In the genomic region with DNA sequence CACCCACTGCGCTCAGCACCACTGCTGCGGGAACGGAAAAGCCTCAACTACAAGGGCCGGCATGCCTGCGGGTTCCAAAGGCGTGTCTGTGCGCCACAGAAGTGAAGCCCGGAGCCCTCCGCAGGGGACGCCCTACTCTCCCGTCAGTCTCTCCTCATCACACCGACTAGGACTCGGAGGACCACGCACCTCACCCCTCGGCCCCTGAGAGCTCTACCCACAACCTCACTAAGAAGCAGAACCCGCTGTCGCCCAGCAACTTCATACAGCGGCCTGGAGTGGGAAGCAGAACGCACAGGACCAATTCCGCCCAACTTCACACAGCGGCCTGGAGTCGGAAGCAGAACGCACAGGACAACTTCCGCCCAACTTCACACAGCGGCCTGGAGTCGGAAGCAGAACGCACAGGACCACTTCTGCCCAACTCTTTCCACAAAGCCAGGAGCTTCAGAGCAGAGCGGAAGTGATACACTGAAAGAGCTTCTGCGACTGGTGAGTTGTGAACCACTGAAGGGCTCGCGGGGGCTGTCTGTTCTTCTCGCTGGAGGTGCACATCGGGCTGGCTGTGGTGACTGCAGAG, we compare ENCODE assay signal across 7 mouse cellular contexts. TPM values are rescaled to one million over a fixed set of nuclear protein-coding genes. Genes with fewer than 3 reads are reported as not detected.
DNase-seq lines count a peak whose midpoint lies in the region; ATAC-seq and TF ChIP-seq lines count a peak whose summit lies in the region.

A gene (plus strand): TSS at position 9 of the 580 bp plus-strand sequence.
A gene (minus strand): TSS at position 344 of the 580 bp plus-strand sequence.

- H3K9me3 ChIP-seq in embryonic facial prominence, embryonic 10.5 days = no peaks in the 10 kb centered on the region
- H3K9me3 ChIP-seq in intestine, postnatal 0 days (ENCODE audit: control insufficient read depth) = no peaks in the 10 kb centered on the region
- H3K9me3 ChIP-seq in midbrain, embryonic 12.5 days = no peaks in the 10 kb centered on the region

- H3K4me2 ChIP-seq in intestine, postnatal 0 days (replicated peaks; ENCODE audit: low read depth) = peak within 1 kb of the TSS; percentile 80
- H3K4me2 ChIP-seq in midbrain, embryonic 12.5 days (replicated peaks) = peak within 1 kb of the TSS; percentile 62

- H3K36me3 ChIP-seq in embryonic facial prominence, embryonic 10.5 days (replicated peaks) = peaks cover 55% of the 10 kb centered on the region
- H3K36me3 ChIP-seq in intestine, postnatal 0 days (ENCODE audit: control insufficient read depth, insufficient read depth) = peaks cover 12% of the 10 kb centered on the region
- peaks cover 30% of the 10 kb centered on the region for H3K36me3 ChIP-seq in midbrain, embryonic 12.5 days
- H3K36me3 ChIP-seq in small intestine, adult 2 months (ENCODE audit: control insufficient read depth, insufficient read depth, low read length) = peaks cover 9% of the 10 kb centered on the region; the same call in 1 of the 2 replicates

- H3K27ac ChIP-seq in embryonic facial prominence, embryonic 10.5 days (replicated peaks) = peak within 1 kb of the TSS; percentile 91
- H3K27ac ChIP-seq in intestine, postnatal 0 days (ENCODE audit: low read depth, low read length) = peak within 1 kb of the TSS; percentile 87
- H3K27ac ChIP-seq in midbrain, embryonic 12.5 days (replicated peaks) = peak within 1 kb of the TSS; percentile 86
- peak within 1 kb of the TSS; percentile 85 for H3K27ac ChIP-seq in small intestine, adult 2 months (ENCODE audit: insufficient read depth, low read depth, low read length)

- under 1% methylated on average over 33 of the region's 33 CpGs for WGBS in embryonic facial prominence, embryonic 10.5 days
- WGBS in intestine, postnatal 0 days = under 1% methylated on average over 33 of the region's 33 CpGs
- WGBS in midbrain, embryonic 12.5 days = under 1% methylated on average over 33 of the region's 33 CpGs
- WGBS in small intestine, adult 2 months = under 1% methylated on average over 33 of the region's 33 CpGs

- peak within 1 kb of the TSS; percentile 72 for H3K4me3 ChIP-seq in embryonic facial prominence, embryonic 10.5 days
- peak within 1 kb of the TSS; percentile 73 for H3K4me3 ChIP-seq in intestine, postnatal 0 days (ENCODE audit: low read depth, low read length)
- peak within 1 kb of the TSS; percentile 56 for H3K4me3 ChIP-seq in midbrain, embryonic 12.5 days
- H3K4me3 ChIP-seq in small intestine, adult 2 months (ENCODE audit: low read depth, low read length) = peak within 1 kb of the TSS; percentile 93

- H3K27me3 ChIP-seq in embryonic facial prominence, embryonic 10.5 days (replicated peaks; ENCODE audit: low read depth, poor library complexity, severe bottlenecking) = no peaks in the 10 kb centered on the region
- H3K27me3 ChIP-seq in intestine, postnatal 0 days (replicated peaks; ENCODE audit: control insufficient read depth, insufficient read depth, low read length) = no peaks in the 10 kb centered on the region
- no peaks in the 10 kb centered on the region for H3K27me3 ChIP-seq in midbrain, embryonic 12.5 days
- H3K27me3 ChIP-seq in small intestine, adult 2 months (ENCODE audit: control insufficient read depth, insufficient read depth, low read length) = no peaks in the 10 kb centered on the region

- intact Hi-C loops in left cerebral cortex, postnatal 4 days (cut with DNase I) = no loop called here

- ATAC-seq in intestine, postnatal 0 days = peak; percentile 95
- ATAC-seq in midbrain, embryonic 12.5 days (ENCODE audit: low FRiP score, low read depth) = peak; percentile 94

- peak; percentile 63 for TF ChIP-seq CTCF in intestine, postnatal 0 days (IDR thresholded peaks at IDR 0.05; ENCODE audit: low read depth)
- TF ChIP-seq CTCF in small intestine, adult 2 months (IDR thresholded peaks at IDR 0.05; ENCODE audit: extremely low read depth, insufficient read length, insufficient replicate concordance, low read depth, low read length) = peak; percentile 19; the same call in 1 of the 2 replicates

- peaks cover 22% of the 10 kb centered on the region for H3K4me1 ChIP-seq in embryonic facial prominence, embryonic 10.5 days
- H3K4me1 ChIP-seq in intestine, postnatal 0 days (replicated peaks; ENCODE audit: control insufficient read depth, insufficient read depth, low read length) = 0 out of 2 replicates have a peak, but pooled peaks cover 6% of the 10 kb centered on the region
- H3K4me1 ChIP-seq in midbrain, embryonic 12.5 days = peaks cover 22% of the 10 kb centered on the region
- peaks cover 5% of the 10 kb centered on the region; the same call in 1 of the 2 replicates for H3K4me1 ChIP-seq in small intestine, adult 2 months (ENCODE audit: control insufficient read depth, insufficient read depth, insufficient read length, low read length)

- peak; percentile 86 for DNase-seq in adrenal gland, postnatal 10 days
- DNase-seq in embryonic facial prominence, embryonic 10.5 days (ENCODE audit: low spot score) = peak; percentile 88
- DNase-seq in gonadal fat pad, adult 2 months (ENCODE audit: low read depth) = no peak
- DNase-seq in left cerebral cortex, postnatal 4 days = peak; percentile 82

- peak within 1 kb of the TSS; percentile 72 for H3K9ac ChIP-seq in intestine, postnatal 0 days (ENCODE audit: low read depth, low read length)
- peak within 1 kb of the TSS; percentile 80 for H3K9ac ChIP-seq in midbrain, embryonic 12.5 days (replicated peaks)

- peak; percentile 43; the same call in 1 of the 2 replicates for TF ChIP-seq POLR2A in small intestine, adult 2 months (IDR thresholded peaks at IDR 0.05; ENCODE audit: low read depth, low read length)

RNA-seq across cellular contexts. Expression of the first gene that starts in this region (rescaled TPM):
- total RNA-seq in adrenal gland, postnatal 10 days (2021) = 10 to 100 TPM; 18.2 to 21.1 TPM
- polyA plus RNA-seq in embryonic facial prominence, embryonic 10.5 days (2016; fragmentation: Nextera tagmentation; extraction: Ambion mirVana) = 76.9 and 78.4 TPM in 2 replicates
- polyA plus RNA-seq in gonadal fat pad, adult 2 months (2012; rRNA removed) = 16.3 and 20.2 TPM in 2 replicates
- polyA plus RNA-seq in intestine, postnatal 0 days (2015; fragmentation: Nextera tagmentation; extraction: Ambion mirVana) = 24.9 TPM in 2 replicates
- total RNA-seq in left cerebral cortex, postnatal 4 days (2021) = 10 to 100 TPM; 27.3 to 32.4 TPM
- polyA plus RNA-seq in midbrain, embryonic 12.5 days (2016; fragmentation: Nextera tagmentation; extraction: Ambion mirVana) = 59.5 and 61.8 TPM in 2 replicates
- polyA plus RNA-seq in small intestine, adult 2 months (2012; rRNA removed) = 4.5 and 6.7 TPM in 2 replicates

RNA-seq across cellular contexts. Expression of the second gene that starts in this region (rescaled TPM):
- 10 to 100 TPM; 29.7 to 30.1 TPM for total RNA-seq in adrenal gland, postnatal 10 days (2021)
- polyA plus RNA-seq in embryonic facial prominence, embryonic 10.5 days (2016; fragmentation: Nextera tagmentation; extraction: Ambion mirVana) = 63.3 and 69.2 TPM in 2 replicates
- polyA plus RNA-seq in gonadal fat pad, adult 2 months (2012; rRNA removed) = 15.0 and 20.8 TPM in 2 replicates
- polyA plus RNA-seq in intestine, postnatal 0 days (2015; fragmentation: Nextera tagmentation; extraction: Ambion mirVana) = 24.6 and 28.0 TPM in 2 replicates
- total RNA-seq in left cerebral cortex, postnatal 4 days (2021) = 10 to 100 TPM; 38.8 to 39.5 TPM
- 51.9 and 52.8 TPM in 2 replicates for polyA plus RNA-seq in midbrain, embryonic 12.5 days (2016; fragmentation: Nextera tagmentation; extraction: Ambion mirVana)
- 4.0 and 6.2 TPM in 2 replicates for polyA plus RNA-seq in small intestine, adult 2 months (2012; rRNA removed)
